Mouse (Mus musculus): ENCODE data around the gene Lin7a. TPM values are rescaled to one million over a fixed set of nuclear protein-coding genes. Genes with fewer than 3 reads are reported as not detected.

Gene Lin7a
- total RNA-seq, 1 experiment from 2014 or later: not detected

GRCm38 (mm10) chr10:107361546-107361945 lies 90.1 kb downstream of the Lin7a start:
- ATAC-seq (ENCODE audit: extremely low read depth, insufficient number of reproducible peaks, low FRiP score, poor library complexity, severe bottlenecking): no peak

GRCm38 (mm10) chr10:107362026-107362425 lies 90.5 kb downstream of the Lin7a start:
- no peak for ATAC-seq (ENCODE audit: extremely low read depth, insufficient number of reproducible peaks, low FRiP score, poor library complexity, severe bottlenecking)

GRCm38 (mm10) chr10:107363049-107363816 lies 91.7 kb downstream of the Lin7a start:
- no peak for ATAC-seq (ENCODE audit: extremely low read depth, insufficient number of reproducible peaks, low FRiP score, poor library complexity, severe bottlenecking)

- no peak for ATAC-seq (ENCODE audit: extremely low read depth, insufficient number of reproducible peaks, low FRiP score, poor library complexity, severe bottlenecking)
These were observed 105.7 kb downstream of the Lin7a start for GRCm38 (mm10) chr10:107377218-107377617.

- no peak for ATAC-seq (ENCODE audit: extremely low read depth, insufficient number of reproducible peaks, low FRiP score, poor library complexity, severe bottlenecking)
These were observed 109.8 kb downstream of the Lin7a start for GRCm38 (mm10) chr10:107381143-107381746.

GRCm38 (mm10) chr10:107383825-107384224 lies 112.3 kb downstream of the Lin7a start:
- no peak for ATAC-seq (ENCODE audit: extremely low read depth, insufficient number of reproducible peaks, low FRiP score, poor library complexity, severe bottlenecking)

GRCm38 (mm10) chr10:107389505-107389904 lies 118.0 kb downstream of the Lin7a start:
- no peak for ATAC-seq (ENCODE audit: extremely low read depth, insufficient number of reproducible peaks, low FRiP score, poor library complexity, severe bottlenecking)

GRCm38 (mm10) chr10:107405347-107405746 lies 133.9 kb downstream of the Lin7a start:
- ATAC-seq (ENCODE audit: extremely low read depth, insufficient number of reproducible peaks, low FRiP score, poor library complexity, severe bottlenecking): no peak

GRCm38 (mm10) chr10:107418306-107418705 lies 146.8 kb downstream of the Lin7a start:
- ATAC-seq (ENCODE audit: extremely low read depth, insufficient number of reproducible peaks, low FRiP score, poor library complexity, severe bottlenecking): no peak

GRCm38 (mm10) chr10:107436967-107437366 lies 165.5 kb downstream of the Lin7a start:
- no peak for ATAC-seq (ENCODE audit: extremely low read depth, insufficient number of reproducible peaks, low FRiP score, poor library complexity, severe bottlenecking)

GRCm38 (mm10) chr10:107442781-107443180 lies 171.3 kb downstream of the Lin7a start:
- ATAC-seq (ENCODE audit: extremely low read depth, insufficient number of reproducible peaks, low FRiP score, poor library complexity, severe bottlenecking): no peak

- ATAC-seq (ENCODE audit: extremely low read depth, insufficient number of reproducible peaks, low FRiP score, poor library complexity, severe bottlenecking): no peak
These were observed 178.2 kb downstream of the Lin7a start for GRCm38 (mm10) chr10:107449496-107450330.

GRCm38 (mm10) chr10:107467819-107468218 lies 196.3 kb downstream of the Lin7a start:
- ATAC-seq (ENCODE audit: extremely low read depth, insufficient number of reproducible peaks, low FRiP score, poor library complexity, severe bottlenecking): no peak

Other genes with a start within 250 kb of the Lin7a start
- not detected in 2 replicates for gene Acss3, start 148.0 kb upstream of the Lin7a start, total RNA-seq (2017)
- gene Myf5, start 214.4 kb downstream of the Lin7a start, total RNA-seq (2017): not detected in 2 replicates
- not detected in 2 replicates for gene Myf6, start 223.1 kb downstream of the Lin7a start, total RNA-seq (2017)